Mouse (Mus musculus): ENCODE data around the gene Nutf2-ps1. TPM values are rescaled to one million over a fixed set of nuclear protein-coding genes. Genes with fewer than 3 reads are reported as not detected.
A peak's percentile ranks its signal among the peaks of the same experiment; 100 is the strongest.

Gene Nutf2-ps1
- polyA plus RNA-seq, 1 experiment from 2014 or later, result 266 TPM

- H3K27me3 ChIP-seq (replicated peaks; ENCODE audit: control insufficient read depth, insufficient read depth, low read length), result no peaks in the 10 kb centered on the region
- H3K4me2 ChIP-seq (ENCODE audit: low read length), result no peak overlapping the region
- 88% methylated on average over 18 of the region's 18 CpGs for WGBS
- H3K9ac ChIP-seq (replicated peaks; ENCODE audit: low read depth, low read length), result no peak overlapping the region
- no peak overlapping the region for H3K27ac ChIP-seq (ENCODE audit: low read length)
- no peaks in the 10 kb centered on the region for H3K36me3 ChIP-seq (ENCODE audit: control insufficient read depth, insufficient read depth)
- ATAC-seq, result no peak
- no peak overlapping the region for H3K4me3 ChIP-seq (replicated peaks; ENCODE audit: low read length)
- H3K9me3 ChIP-seq (ENCODE audit: control insufficient read depth, low read length), result no peaks in the 10 kb centered on the region
- peaks cover 2% of the 10 kb centered on the region; the same call in 1 of the 2 replicates for H3K4me1 ChIP-seq (replicated peaks; ENCODE audit: control insufficient read depth, insufficient read depth, low read length)
Observed at GRCm38 (mm10) chr19:53571501-53572428, 17.1 kb downstream of the Nutf2-ps1 start.

DNA sequence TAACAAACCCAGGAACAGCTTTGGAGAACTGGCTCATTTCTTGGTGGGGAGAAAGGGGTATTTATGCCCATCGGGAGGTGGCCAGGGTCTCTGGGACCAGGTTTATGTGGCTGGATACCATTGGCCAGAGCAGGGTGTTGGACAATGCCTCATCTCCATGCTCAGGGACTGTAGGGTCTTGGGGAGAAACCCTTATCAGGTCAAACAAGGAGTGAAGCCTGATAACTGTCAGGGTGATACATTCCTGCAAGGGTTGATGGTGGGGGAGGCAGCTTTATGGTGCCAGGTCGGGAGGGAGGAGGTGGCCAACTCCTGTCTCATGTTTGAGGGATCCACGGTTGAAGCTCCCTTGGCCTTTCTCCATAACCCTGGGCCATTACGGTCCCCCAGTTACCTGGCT, 17.8 kb downstream of the Nutf2-ps1 start:
- 93% methylated on average over 4 of the region's 4 CpGs for WGBS
- no peak overlapping the region for H3K4me3 ChIP-seq (replicated peaks; ENCODE audit: low read length)
- no peaks in the 10 kb centered on the region for H3K9me3 ChIP-seq (ENCODE audit: control insufficient read depth, low read length)

GRCm38 (mm10) chr19:53568553-53568952, 20.3 kb downstream of the Nutf2-ps1 start:
- no peak overlapping the region for H3K27ac ChIP-seq (ENCODE audit: low read length)
- H3K4me3 ChIP-seq (replicated peaks; ENCODE audit: low read length), result no peak overlapping the region
- H3K36me3 ChIP-seq (ENCODE audit: control insufficient read depth, insufficient read depth), result no peaks in the 10 kb centered on the region
- H3K4me1 ChIP-seq (replicated peaks; ENCODE audit: control insufficient read depth, insufficient read depth, low read length), result peaks cover 2% of the 10 kb centered on the region; the same call in 1 of the 2 replicates
- H3K27me3 ChIP-seq (replicated peaks; ENCODE audit: control insufficient read depth, insufficient read depth, low read length), result no peaks in the 10 kb centered on the region
- ATAC-seq, result no peak
- H3K9ac ChIP-seq (replicated peaks; ENCODE audit: low read depth, low read length), result no peak overlapping the region
- 66% methylated on average over 3 of the region's 3 CpGs for WGBS
- no peak overlapping the region for H3K4me2 ChIP-seq (ENCODE audit: low read length)
- H3K9me3 ChIP-seq (ENCODE audit: control insufficient read depth, low read length), result no peaks in the 10 kb centered on the region

More for the DNA sequence above, 17.8 kb downstream of the Nutf2-ps1 start:
- Histone ChIP-seq H3K27ac (ENCODE audit: low read length) (no peak overlapping the region), H3K36me3 (ENCODE audit: control insufficient read depth, insufficient read depth) (no peaks in the 10 kb centered on the region), H3K27me3 (replicated peaks; ENCODE audit: control insufficient read depth, insufficient read depth, low read length) (no peaks in the 10 kb centered on the region), H3K9ac (replicated peaks; ENCODE audit: low read depth, low read length) (no peak overlapping the region), H3K4me1 (replicated peaks; ENCODE audit: control insufficient read depth, insufficient read depth, low read length) (peaks cover 2% of the 10 kb centered on the region; the same call in 1 of the 2 replicates), H3K4me2 (ENCODE audit: low read length) (no peak overlapping the region)
- no peak for ATAC-seq

DNA sequence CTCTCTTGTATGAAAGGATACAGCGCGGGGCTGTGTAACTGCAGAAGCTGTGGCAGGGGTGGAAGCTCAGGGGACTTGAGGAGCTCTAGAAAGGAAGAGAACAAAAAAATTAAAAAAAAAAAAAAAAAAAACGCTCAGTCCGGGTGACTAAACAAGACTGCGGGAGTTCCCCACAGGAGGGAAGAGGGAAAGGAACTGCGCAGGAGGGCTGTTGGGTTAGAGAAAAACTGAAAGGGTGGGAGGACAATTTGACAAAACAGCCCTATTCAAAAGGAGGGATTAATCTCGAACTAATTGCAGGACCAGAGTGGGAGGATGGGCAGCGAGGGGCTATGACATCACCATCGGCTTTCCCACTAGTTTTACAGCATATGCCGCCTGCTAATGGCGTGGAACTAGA, 21.0 kb downstream of the Nutf2-ps1 start:
- H3K4me1 ChIP-seq (replicated peaks; ENCODE audit: control insufficient read depth, insufficient read depth, low read length), result peaks cover 2% of the 10 kb centered on the region; the same call in 1 of the 2 replicates
- no peak overlapping the region for H3K4me3 ChIP-seq (replicated peaks; ENCODE audit: low read length)
- no peak overlapping the region for H3K9ac ChIP-seq (replicated peaks; ENCODE audit: low read depth, low read length)
- no peaks in the 10 kb centered on the region for H3K27me3 ChIP-seq (replicated peaks; ENCODE audit: control insufficient read depth, insufficient read depth, low read length)
- peak; percentile 62 for ATAC-seq
- 5% methylated on average over 10 of the region's 11 CpGs for WGBS
- H3K9me3 ChIP-seq (ENCODE audit: control insufficient read depth, low read length), result no peaks in the 10 kb centered on the region
- H3K36me3 ChIP-seq (ENCODE audit: control insufficient read depth, insufficient read depth), result no peaks in the 10 kb centered on the region
- peak overlapping the region; percentile 18 for H3K4me2 ChIP-seq (ENCODE audit: low read length)
- H3K27ac ChIP-seq (ENCODE audit: low read length), result no peak overlapping the region

DNA sequence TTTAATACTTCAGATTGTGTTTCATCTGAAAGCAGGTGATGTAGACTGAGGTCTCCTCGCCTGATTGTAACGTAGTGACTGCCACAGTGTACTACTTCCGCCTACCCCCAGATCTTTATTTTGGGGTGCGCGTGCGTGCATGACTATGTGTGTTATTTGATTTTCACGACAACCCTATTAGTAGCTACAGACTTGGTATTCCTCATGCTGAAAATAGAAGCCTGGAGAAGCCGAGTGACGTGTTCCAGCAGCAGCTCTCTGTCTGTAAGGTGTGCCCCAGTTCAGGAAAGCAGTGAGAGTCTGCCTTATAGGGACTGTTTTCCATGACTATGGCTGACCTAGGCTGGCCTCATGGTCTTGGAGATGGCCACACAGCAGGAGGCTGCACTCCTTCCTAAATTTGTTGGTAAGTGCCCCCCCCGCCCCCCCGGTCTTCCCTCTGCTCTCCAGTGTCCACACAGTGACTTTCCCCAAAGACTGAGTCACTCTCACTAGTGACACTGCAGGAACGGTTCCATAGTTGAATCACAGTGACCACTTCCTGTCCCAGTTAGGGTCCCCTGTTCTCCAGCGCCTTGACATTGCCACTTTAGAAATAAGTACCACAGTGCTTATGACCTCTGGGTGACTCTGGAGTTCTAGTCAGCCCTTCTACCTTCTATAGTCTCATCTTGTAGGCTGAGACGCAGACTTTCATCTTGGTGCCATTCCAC, 23.1 kb downstream of the Nutf2-ps1 start:
- WGBS, result 94% methylated on average over 14 of the region's 14 CpGs
- Histone ChIP-seq H3K9ac (replicated peaks; ENCODE audit: low read depth, low read length) (no peak overlapping the region), H3K9me3 (ENCODE audit: control insufficient read depth, low read length) (no peaks in the 10 kb centered on the region), H3K4me3 (replicated peaks; ENCODE audit: low read length) (no peak overlapping the region), H3K4me2 (ENCODE audit: low read length) (no peak overlapping the region), H3K27me3 (replicated peaks; ENCODE audit: control insufficient read depth, insufficient read depth, low read length) (no peaks in the 10 kb centered on the region), H3K27ac (ENCODE audit: low read length) (no peak overlapping the region), H3K4me1 (replicated peaks; ENCODE audit: control insufficient read depth, insufficient read depth, low read length) (peaks cover 2% of the 10 kb centered on the region; the same call in 1 of the 2 replicates), H3K36me3 (ENCODE audit: control insufficient read depth, insufficient read depth) (no peaks in the 10 kb centered on the region)
- ATAC-seq, result no peak

DNA sequence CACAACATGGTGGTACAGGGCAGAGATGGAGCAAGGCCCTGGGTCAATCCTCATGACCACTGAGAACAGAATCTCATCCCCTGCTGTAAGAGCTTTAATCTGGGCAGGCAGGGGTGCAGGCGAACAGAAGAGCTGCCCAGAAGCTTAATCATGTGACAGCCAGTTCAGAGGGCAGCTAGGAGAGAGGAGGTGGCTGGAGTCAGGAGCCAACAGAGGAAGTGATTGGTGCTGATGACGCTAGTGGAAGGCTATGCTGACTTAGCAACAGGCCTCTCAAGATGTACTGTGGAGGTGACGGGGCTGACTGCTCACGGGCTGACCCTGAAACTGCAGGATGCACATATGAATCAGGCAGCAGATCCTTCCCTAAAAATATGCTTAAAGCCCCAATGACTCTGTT, 24.7 kb downstream of the Nutf2-ps1 start:
- no peak overlapping the region for H3K4me2 ChIP-seq (ENCODE audit: low read length)
- WGBS, result 64% methylated on average over 4 of the region's 4 CpGs

GRCm38 (mm10) chr19:53560436-53560835, 28.4 kb downstream of the Nutf2-ps1 start:
- no peak overlapping the region for H3K4me2 ChIP-seq (ENCODE audit: low read length)
- no peaks in the 10 kb centered on the region for H3K36me3 ChIP-seq (ENCODE audit: control insufficient read depth, insufficient read depth)
- 84% methylated on average over 3 of the region's 3 CpGs for WGBS
- H3K4me1 ChIP-seq (replicated peaks; ENCODE audit: control insufficient read depth, insufficient read depth, low read length), result 0 out of 2 replicates have a peak, but pooled peaks cover 3% of the 10 kb centered on the region
- no peak overlapping the region for H3K9ac ChIP-seq (replicated peaks; ENCODE audit: low read depth, low read length)
- H3K9me3 ChIP-seq (ENCODE audit: control insufficient read depth, low read length), result no peaks in the 10 kb centered on the region
- H3K27me3 ChIP-seq (replicated peaks; ENCODE audit: control insufficient read depth, insufficient read depth, low read length), result no peaks in the 10 kb centered on the region
- H3K4me3 ChIP-seq (replicated peaks; ENCODE audit: low read length), result no peak overlapping the region
- ATAC-seq, result no peak
- H3K27ac ChIP-seq (ENCODE audit: low read length), result no peak overlapping the region

More for the DNA sequence above, 24.7 kb downstream of the Nutf2-ps1 start:
- Histone ChIP-seq H3K27me3 (replicated peaks; ENCODE audit: control insufficient read depth, insufficient read depth, low read length) (no peaks in the 10 kb centered on the region), H3K9me3 (ENCODE audit: control insufficient read depth, low read length) (no peaks in the 10 kb centered on the region), H3K4me3 (replicated peaks; ENCODE audit: low read length) (no peak overlapping the region), H3K9ac (replicated peaks; ENCODE audit: low read depth, low read length) (no peak overlapping the region), H3K4me1 (replicated peaks; ENCODE audit: control insufficient read depth, insufficient read depth, low read length) (peaks cover 2% of the 10 kb centered on the region; the same call in 1 of the 2 replicates), H3K27ac (ENCODE audit: low read length) (no peak overlapping the region), H3K36me3 (ENCODE audit: control insufficient read depth, insufficient read depth) (no peaks in the 10 kb centered on the region)
- no peak for ATAC-seq

- H3K9ac ChIP-seq (replicated peaks; ENCODE audit: low read depth, low read length), result no peak overlapping the region
- H3K4me1 ChIP-seq (replicated peaks; ENCODE audit: control insufficient read depth, insufficient read depth, low read length), result 0 out of 2 replicates have a peak, but pooled peaks cover 3% of the 10 kb centered on the region
- H3K9me3 ChIP-seq (ENCODE audit: control insufficient read depth, low read length), result no peaks in the 10 kb centered on the region
- no peak for ATAC-seq
- no peak overlapping the region for H3K4me2 ChIP-seq (ENCODE audit: low read length)
- H3K4me3 ChIP-seq (replicated peaks; ENCODE audit: low read length), result no peak overlapping the region
- WGBS, result 44% methylated on average over 20 of the region's 20 CpGs
- H3K27me3 ChIP-seq (replicated peaks; ENCODE audit: control insufficient read depth, insufficient read depth, low read length), result no peaks in the 10 kb centered on the region
- no peak overlapping the region for H3K27ac ChIP-seq (ENCODE audit: low read length)
- H3K36me3 ChIP-seq (ENCODE audit: control insufficient read depth, insufficient read depth), result no peaks in the 10 kb centered on the region
Observed at GRCm38 (mm10) chr19:53557267-53557936, 31.5 kb downstream of the Nutf2-ps1 start.

GRCm38 (mm10) chr19:53556841-53557240, 32.0 kb downstream of the Nutf2-ps1 start:
- Histone ChIP-seq H3K9ac (replicated peaks; ENCODE audit: low read depth, low read length) (no peak overlapping the region), H3K27ac (ENCODE audit: low read length) (no peak overlapping the region), H3K27me3 (replicated peaks; ENCODE audit: control insufficient read depth, insufficient read depth, low read length) (no peaks in the 10 kb centered on the region), H3K4me1 (replicated peaks; ENCODE audit: control insufficient read depth, insufficient read depth, low read length) (0 out of 2 replicates have a peak, but pooled peaks cover 3% of the 10 kb centered on the region), H3K9me3 (ENCODE audit: control insufficient read depth, low read length) (no peaks in the 10 kb centered on the region), H3K4me3 (replicated peaks; ENCODE audit: low read length) (no peak overlapping the region), H3K4me2 (ENCODE audit: low read length) (no peak overlapping the region), H3K36me3 (ENCODE audit: control insufficient read depth, insufficient read depth) (no peaks in the 10 kb centered on the region)
- no peak for ATAC-seq
- WGBS, result 37% methylated on average over 6 of the region's 6 CpGs

All from forebrain, embryonic 16.5 days (tissue).